Mouse (Mus musculus): ENCODE measurements around the gene Tbc1d7.

- TF ChIP-seq CTCF (IDR thresholded peaks at IDR 0.05; ENCODE audit: insufficient read depth, low read length) (no peak), POLR2A (IDR thresholded peaks at IDR 0.05; ENCODE audit: borderline replicate concordance, extremely low read depth, low read depth, low read length) (no peak)
Measured at GRCm38 (mm10) chr13:43113141-43113540, 58.2 kb downstream of the Tbc1d7 start.
